Mouse (Mus musculus): Measurements from ENCODE around the gene Gfy. TPM values are rescaled to one million over a fixed set of nuclear protein-coding genes. Genes with fewer than 3 reads are reported as not detected.
A peak's percentile ranks its signal among the peaks of the same experiment; 100 is the strongest.

Gene Gfy
- polyA plus RNA-seq, 1 experiment from 2014 or later: not detected

DNA sequence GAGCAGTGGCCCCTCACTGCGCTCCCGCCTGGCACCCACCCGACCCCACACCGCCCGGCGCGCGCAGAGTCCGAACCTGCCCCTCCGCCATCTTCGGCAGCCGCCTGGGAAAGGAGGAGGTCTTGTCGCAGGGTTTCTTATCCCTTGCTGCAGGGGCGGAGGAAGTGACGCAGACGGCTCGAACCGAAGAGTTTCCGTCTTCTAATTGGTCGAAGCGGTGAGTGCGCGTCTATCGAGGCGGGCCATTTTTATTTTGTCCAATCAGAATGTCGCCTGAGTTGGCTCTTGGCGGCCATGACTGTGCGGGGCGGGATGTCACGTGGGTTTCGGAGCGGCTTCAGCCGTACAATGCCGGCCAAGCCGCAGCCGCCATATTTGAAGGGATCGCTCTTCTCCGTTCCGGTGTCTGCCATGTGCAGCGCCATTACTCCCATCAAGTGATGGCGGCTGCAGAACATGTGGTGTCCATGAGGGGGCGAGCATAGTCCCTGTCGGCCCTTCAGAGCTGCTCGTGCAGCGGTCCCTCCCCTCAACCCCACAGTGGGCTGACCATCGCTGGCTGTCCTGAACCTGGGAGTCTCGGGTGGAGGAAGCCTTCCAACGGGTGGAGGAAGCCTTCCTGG, 50.6 kb downstream of the Gfy start, which contains the start of gene Rpl13a:
Gene Rpl13a, minus strand, starts transcription at position 138 of the 623 bp plus-strand sequence.
- peaks cover 26% of the 10 kb centered on the region for H3K36me3 ChIP-seq
- ATAC-seq (ENCODE audit: low FRiP score): peak; percentile 94
- peaks cover 34% of the 10 kb centered on the region for H3K4me1 ChIP-seq
- H3K4me2 ChIP-seq (replicated peaks): peak within 1 kb of the TSS; percentile 97
- under 1% methylated on average over 48 of the region's 48 CpGs for WGBS
- H3K9ac ChIP-seq: peak within 1 kb of the TSS; percentile 98
- peak within 1 kb of the TSS; percentile 92 for H3K27ac ChIP-seq
- no peaks in the 10 kb centered on the region for H3K9me3 ChIP-seq (replicated peaks)
- H3K27me3 ChIP-seq: peaks cover 4% of the 10 kb centered on the region; the same call in 1 of the 2 replicates
- H3K4me3 ChIP-seq: peak within 1 kb of the TSS; percentile 87

DNA sequence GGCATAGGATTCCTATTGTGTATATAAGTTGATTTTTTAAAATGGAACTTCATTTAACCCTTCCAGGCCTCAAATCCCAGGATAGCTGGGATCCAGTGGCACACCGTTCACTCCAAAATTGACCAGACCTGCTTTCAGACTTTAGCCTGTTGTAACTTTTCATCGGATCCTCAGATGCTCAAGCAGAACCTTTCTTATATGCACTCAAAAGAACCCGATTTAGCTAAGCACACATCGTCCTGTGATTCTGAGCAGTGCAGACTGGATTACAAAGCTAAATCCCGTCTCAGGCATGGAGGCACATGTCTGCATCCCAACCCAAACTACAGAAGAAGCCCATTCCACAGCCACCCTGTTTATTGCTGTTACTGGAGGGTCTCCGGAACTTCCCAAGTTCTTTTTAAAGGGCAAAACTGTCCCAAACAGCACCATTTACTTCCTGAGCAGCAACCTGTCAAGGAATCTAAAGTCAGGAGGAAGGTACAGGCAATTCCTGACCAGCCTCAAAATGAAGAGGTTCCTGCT, 51.6 kb downstream of the Gfy start:
- H3K9me3 ChIP-seq (replicated peaks): no peaks in the 10 kb centered on the region
- 2% methylated on average over 6 of the region's 6 CpGs for WGBS
- H3K27me3 ChIP-seq: peaks cover 4% of the 10 kb centered on the region; the same call in 1 of the 2 replicates
- H3K4me2 ChIP-seq (replicated peaks): peak overlapping the region; percentile 97
- H3K4me1 ChIP-seq: peaks cover 40% of the 10 kb centered on the region
- peak overlapping the region; percentile 88 for H3K27ac ChIP-seq
- peak overlapping the region; percentile 98 for H3K9ac ChIP-seq
- peaks cover 27% of the 10 kb centered on the region for H3K36me3 ChIP-seq
- no peak for ATAC-seq (ENCODE audit: low FRiP score)
- peak overlapping the region; percentile 87 for H3K4me3 ChIP-seq

DNA sequence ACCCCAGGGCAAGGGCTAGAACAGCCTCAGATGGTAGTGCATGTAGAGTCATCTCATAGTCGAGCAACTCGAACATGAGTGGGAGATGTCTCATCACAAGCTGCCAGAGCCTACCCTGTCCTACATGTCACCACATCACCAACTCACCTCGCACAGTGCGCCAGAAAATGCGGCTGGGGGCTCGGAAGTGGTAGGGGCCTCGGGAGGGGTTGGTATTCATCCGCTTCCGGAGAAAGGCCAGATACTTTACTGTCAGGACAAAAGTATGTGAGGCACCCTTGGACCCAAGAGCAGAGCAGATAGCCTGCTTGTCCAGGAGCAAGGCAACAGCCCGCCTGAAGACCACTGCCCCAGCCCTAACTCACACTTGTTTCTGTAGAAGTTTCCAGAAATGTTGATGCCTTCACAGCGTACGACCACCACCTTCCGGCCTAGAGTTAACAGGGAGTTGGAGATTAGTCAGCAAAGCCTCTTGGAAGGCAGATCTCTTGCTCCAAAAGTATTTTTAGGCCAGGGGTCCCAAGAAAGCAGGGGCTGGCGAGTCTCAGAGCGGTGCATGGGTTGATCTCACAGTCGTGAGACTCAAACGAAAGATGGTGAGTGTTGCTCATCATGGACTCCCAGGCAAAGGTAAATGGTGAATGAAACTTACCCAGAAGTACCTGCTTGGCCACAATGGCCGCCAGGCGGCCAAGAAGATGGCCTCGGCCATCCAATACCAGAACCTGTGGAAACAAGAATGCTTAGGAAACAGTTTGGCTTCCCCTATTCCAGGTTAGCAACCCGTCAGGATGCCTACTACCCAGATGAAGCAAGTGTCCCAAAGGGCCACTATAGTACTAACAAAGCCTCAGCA, 52.3 kb downstream of the Gfy start:
- H3K36me3 ChIP-seq: peaks cover 34% of the 10 kb centered on the region
- peaks cover 2% of the 10 kb centered on the region; the same call in 1 of the 2 replicates for H3K27me3 ChIP-seq
- peak overlapping the region; percentile 87 for H3K4me3 ChIP-seq
- H3K27ac ChIP-seq: peak overlapping the region; percentile 88
- peak overlapping the region; percentile 98 for H3K9ac ChIP-seq
- H3K4me1 ChIP-seq: peaks cover 44% of the 10 kb centered on the region
- H3K4me2 ChIP-seq (replicated peaks): peak overlapping the region; percentile 97
- WGBS: 50% methylated on average over 21 of the region's 21 CpGs
- ATAC-seq (ENCODE audit: low FRiP score): no peak
- H3K9me3 ChIP-seq (replicated peaks): no peaks in the 10 kb centered on the region

Small RNA genes lying within 50 kb of the gene (microRNA-seq; reads per million reads assigned to microRNA genes)
- gene Mir5121: 11.9 reads per million, percentile 23 among the genes with 10 or more reads in this experiment
- gene Mir7055: not detected

Other genes starting within 250 kb of the Gfy start
- not detected in 2 replicates for gene Tsks, start 236.4 kb downstream of the Gfy start, polyA plus RNA-seq (2016; fragmentation: Nextera tagmentation; extraction: Ambion mirVana)
- gene Cpt1c, start 204.7 kb downstream of the Gfy start, polyA plus RNA-seq (2016; fragmentation: Nextera tagmentation; extraction: Ambion mirVana): 42.8 and 44.2 TPM in 2 replicates
- gene Prmt1, start 193.0 kb downstream of the Gfy start, polyA plus RNA-seq (2016; fragmentation: Nextera tagmentation; extraction: Ambion mirVana): 551 and 566 TPM in 2 replicates
- 62.7 and 74.3 TPM in 2 replicates for gene Irf3, start 181.9 kb downstream of the Gfy start, polyA plus RNA-seq (2016; fragmentation: Nextera tagmentation; extraction: Ambion mirVana)
- 46.7 and 46.8 TPM in 2 replicates for gene Bcl2l12, start 180.9 kb downstream of the Gfy start, polyA plus RNA-seq (2016; fragmentation: Nextera tagmentation; extraction: Ambion mirVana)
- 50.6 and 52.4 TPM in 2 replicates for gene Scaf1, start 163.2 kb downstream of the Gfy start, polyA plus RNA-seq (2016; fragmentation: Nextera tagmentation; extraction: Ambion mirVana)
- gene Rras, start 161.6 kb downstream of the Gfy start, polyA plus RNA-seq (2016; fragmentation: Nextera tagmentation; extraction: Ambion mirVana): 22.6 and 23.2 TPM in 2 replicates
- gene Prr12, start 126.7 kb downstream of the Gfy start, polyA plus RNA-seq (2016; fragmentation: Nextera tagmentation; extraction: Ambion mirVana): 10.9 and 14.0 TPM in 2 replicates
- gene Nosip, start 117.1 kb downstream of the Gfy start, polyA plus RNA-seq (2016; fragmentation: Nextera tagmentation; extraction: Ambion mirVana): 55.9 and 60.0 TPM in 2 replicates
- 17.8 and 18.0 TPM in 2 replicates for gene Prrg2, start 116.9 kb downstream of the Gfy start, polyA plus RNA-seq (2016; fragmentation: Nextera tagmentation; extraction: Ambion mirVana)
- gene Rcn3, start 87.3 kb downstream of the Gfy start, polyA plus RNA-seq (2016; fragmentation: Nextera tagmentation; extraction: Ambion mirVana): 177 and 180 TPM in 2 replicates
- 20.2 and 21.0 TPM in 2 replicates for gene Fcgrt, start 75.7 kb downstream of the Gfy start, polyA plus RNA-seq (2016; fragmentation: Nextera tagmentation; extraction: Ambion mirVana)
- gene Rps11, start 55.1 kb downstream of the Gfy start, polyA plus RNA-seq (2016; fragmentation: Nextera tagmentation; extraction: Ambion mirVana): 982 and 1,135 TPM in 2 replicates
- gene Rpl13a, start 50.8 kb downstream of the Gfy start, polyA plus RNA-seq (2016; fragmentation: Nextera tagmentation; extraction: Ambion mirVana): 977 and 1,019 TPM in 2 replicates
- gene Gm45713, start 43.3 kb downstream of the Gfy start, polyA plus RNA-seq (2016; fragmentation: Nextera tagmentation; extraction: Ambion mirVana): 0.31 TPM in 1 of 2 replicates, not detected in the other
- 0.52 and 1.6 TPM in 2 replicates for gene Flt3l, start 43.1 kb downstream of the Gfy start, polyA plus RNA-seq (2016; fragmentation: Nextera tagmentation; extraction: Ambion mirVana)
- gene Pih1d1, start 25.3 kb downstream of the Gfy start, polyA plus RNA-seq (2016; fragmentation: Nextera tagmentation; extraction: Ambion mirVana): 90.3 and 91.0 TPM in 2 replicates
- 33.4 and 39.8 TPM in 2 replicates for gene Aldh16a1, start 25.0 kb downstream of the Gfy start, polyA plus RNA-seq (2016; fragmentation: Nextera tagmentation; extraction: Ambion mirVana)
- 1.1 and 1.2 TPM in 2 replicates for gene Slc17a7, start 15.6 kb downstream of the Gfy start, polyA plus RNA-seq (2016; fragmentation: Nextera tagmentation; extraction: Ambion mirVana)
- gene Pth2, start 1.4 kb upstream of the Gfy start, polyA plus RNA-seq (2016; fragmentation: Nextera tagmentation; extraction: Ambion mirVana): not detected in 2 replicates
- gene Ccdc155, start 25.3 kb upstream of the Gfy start, polyA plus RNA-seq (2016; fragmentation: Nextera tagmentation; extraction: Ambion mirVana): 0.46 and 0.48 TPM in 2 replicates
- gene Dkkl1, start 32.6 kb upstream of the Gfy start, polyA plus RNA-seq (2016; fragmentation: Nextera tagmentation; extraction: Ambion mirVana): 3.0 and 3.4 TPM in 2 replicates
- gene Tead2, start 36.2 kb upstream of the Gfy start, polyA plus RNA-seq (2016; fragmentation: Nextera tagmentation; extraction: Ambion mirVana): 185 and 208 TPM in 2 replicates
- gene Cd37, start 59.5 kb upstream of the Gfy start, polyA plus RNA-seq (2016; fragmentation: Nextera tagmentation; extraction: Ambion mirVana): 1.3 and 1.5 TPM in 2 replicates
- 0.10 and 0.28 TPM in 2 replicates for gene Slc6a16, start 61.5 kb upstream of the Gfy start, polyA plus RNA-seq (2016; fragmentation: Nextera tagmentation; extraction: Ambion mirVana)
- not detected in 2 replicates for gene Slc6a21, start 97.9 kb upstream of the Gfy start, polyA plus RNA-seq (2016; fragmentation: Nextera tagmentation; extraction: Ambion mirVana)
- 11.5 and 14.7 TPM in 2 replicates for gene Trpm4, start 154.2 kb upstream of the Gfy start, polyA plus RNA-seq (2016; fragmentation: Nextera tagmentation; extraction: Ambion mirVana)
- gene Hrc, start 155.7 kb upstream of the Gfy start, polyA plus RNA-seq (2016; fragmentation: Nextera tagmentation; extraction: Ambion mirVana): 0.65 and 0.68 TPM in 2 replicates
- gene Ppfia3, start 187.4 kb upstream of the Gfy start, polyA plus RNA-seq (2016; fragmentation: Nextera tagmentation; extraction: Ambion mirVana): 15.6 and 16.2 TPM in 2 replicates
- 2.9 and 3.8 TPM in 2 replicates for gene Lin7b, start 191.0 kb upstream of the Gfy start, polyA plus RNA-seq (2016; fragmentation: Nextera tagmentation; extraction: Ambion mirVana)
- gene Snrnp70, start 216.2 kb upstream of the Gfy start, polyA plus RNA-seq (2016; fragmentation: Nextera tagmentation; extraction: Ambion mirVana): 285 and 300 TPM in 2 replicates
- gene Kcna7, start 226.1 kb upstream of the Gfy start, polyA plus RNA-seq (2016; fragmentation: Nextera tagmentation; extraction: Ambion mirVana): not detected in 2 replicates
- gene Ntf5, start 234.1 kb upstream of the Gfy start, polyA plus RNA-seq (2016; fragmentation: Nextera tagmentation; extraction: Ambion mirVana): 1.2 and 1.3 TPM in 2 replicates
- 1.0 and 1.6 TPM in 2 replicates for gene Lhb, start 241.3 kb upstream of the Gfy start, polyA plus RNA-seq (2016; fragmentation: Nextera tagmentation; extraction: Ambion mirVana)

Data from hindbrain, embryonic 12.5 days (tissue).